Mouse (Mus musculus) hindbrain, postnatal 0 days (tissue): ENCODE results near the gene Esr1. TPM values are rescaled to one million over a fixed set of nuclear protein-coding genes. Genes with fewer than 3 reads are reported as not detected.
A peak's percentile ranks its signal among the peaks of the same experiment; 100 is the strongest.

Experiments used
- ATAC-seq: fragments of 200-750 bp; cut with Nextera tagmentation; 2 replicates; pipeline ENCODE4 v1.8.0; 2017; ENCODE audit warnings: mild to moderate bottlenecking, moderate TSS enrichment, moderate library complexity
- DNase-seq: peaks from one replicate; pipeline ENCODE4 v3.0.0-alpha.2; 2015; ENCODE audit warnings: low spot score
- H3K27ac ChIP-seq: fragments of 300-500 bp; sonication (generic); 2 replicates; pipeline ENCODE4 v1.5.1; 2014; ENCODE audit warnings: mild to moderate bottlenecking
- H3K27me3 ChIP-seq: fragments of 300-500 bp; sonication (generic); 2 replicates; pipeline ENCODE4 v1.6.1; 2014; ENCODE audit warnings: low read length, mixed read lengths; ENCODE audit not compliant: insufficient read depth
- H3K36me3 ChIP-seq: fragments of 300-500 bp; sonication (generic); 2 replicates; pipeline ENCODE4 v1.6.1; 2014; ENCODE audit warnings: low read length, mixed read lengths; ENCODE audit not compliant: insufficient read depth
- H3K4me1 ChIP-seq: fragments of 300-500 bp; sonication (generic); 2 replicates; pipeline ENCODE4 v1.6.1; 2014; ENCODE audit warnings: antibody characterized with exemption, low read length, mixed read lengths; ENCODE audit not compliant: insufficient read depth
- H3K4me2 ChIP-seq: fragments of 300-500 bp; sonication (generic); 2 replicates; pipeline ENCODE4 v1.6.1; 2014; ENCODE audit warnings: low read depth, mild to moderate bottlenecking, low read length, moderate library complexity, mixed read lengths
- H3K4me3 ChIP-seq: fragments of 300-500 bp; sonication (generic); 2 replicates; pipeline ENCODE4 v1.5.1; 2014; ENCODE audit warnings: low read length
- H3K9ac ChIP-seq: fragments of 300-500 bp; sonication (generic); replicated peaks from 2 replicates; pipeline ENCODE4 v1.6.1; 2014; ENCODE audit warnings: mild to moderate bottlenecking, low read length, moderate library complexity, mixed read lengths
- H3K9me3 ChIP-seq: fragments of 300-500 bp; sonication (generic); 2 replicates; pipeline ENCODE4 v1.6.1; 2016; ENCODE audit warnings: low read length, mixed read lengths
- CTCF ChIP-seq: IDR thresholded peaks from 2 replicates; pipeline ENCODE4 v1.5.1; 2016; ENCODE audit warnings: antibody characterized with exemption, control low read depth, low read depth
- WGBS: fragments of 180-500 bp; shearing (Covaris S2); extraction: QIAGEN DNeasy Blood & Tissue Kit; methylation state at CpG from one replicate; pipeline ENCODE4 v1.1.7; 2014; 5-methylcytosine and 5-hydroxymethylcytosine counted together
- polyA plus RNA-seq: library from polyadenylated mRNA; unstranded; fragments of >200 nt; fragmentation: Nextera tagmentation; extraction: Ambion mirVana; gene quantifications from 2 replicates; pipeline ENCODE4 v1.2.1, GENCODE M21; 2015
- total RNA-seq: library from RNA; depleted of rRNA; stranded (reverse); fragments of >200 nt; gene quantifications from 2 replicates; pipeline ENCODE4 v1.2.3, GENCODE M21; 2014

The Esr1 gene
- total and polyA plus RNA-seq, 2 experiments from 2014 or later, result 0.58 to 0.63 TPM

DNA sequence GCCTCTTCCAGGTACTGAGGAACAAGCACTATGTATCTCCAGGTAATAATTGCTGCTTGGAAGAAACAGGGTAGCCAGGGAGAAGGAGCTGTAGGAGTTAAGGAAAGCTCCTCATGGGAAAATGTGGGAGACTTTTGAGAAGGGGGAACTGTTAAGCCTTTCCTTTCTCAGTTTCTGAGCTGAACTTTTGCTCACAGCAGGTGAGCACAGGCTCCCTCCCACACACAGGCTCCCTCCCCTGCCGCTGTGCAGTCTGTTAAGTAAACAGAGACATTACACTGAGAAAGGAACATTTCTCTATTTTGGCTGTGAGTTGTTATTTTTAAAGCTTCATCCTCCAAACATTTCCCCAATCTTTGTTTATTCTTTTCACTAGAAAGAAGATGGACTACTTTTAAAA is 354.4 kb downstream of the Esr1 start:
- DNase-seq (no peak), ATAC-seq (no peak)
- no peak overlapping the region for H3K9ac ChIP-seq
- 25% methylated on average over 1 of the region's 1 CpGs for WGBS
- no peak overlapping the region for H3K4me2 ChIP-seq
- no peak for TF ChIP-seq CTCF
- H3K9me3 ChIP-seq, result no peaks in the 10 kb centered on the region
- H3K36me3 ChIP-seq, result no peaks in the 10 kb centered on the region
- no peaks in the 10 kb centered on the region for H3K27me3 ChIP-seq
- H3K4me3 ChIP-seq, result no peak overlapping the region
- no peak overlapping the region for H3K27ac ChIP-seq
- H3K4me1 ChIP-seq, result no peaks in the 10 kb centered on the region

GRCm38 (mm10) chr10:4971156-4971555 is 359.8 kb downstream of the Esr1 start:
- Histone ChIP-seq H3K27me3 (no peaks in the 10 kb centered on the region), H3K36me3 (no peaks in the 10 kb centered on the region), H3K4me2 (no peak overlapping the region), H3K9me3 (no peaks in the 10 kb centered on the region), H3K9ac (no peak overlapping the region), H3K4me1 (no peaks in the 10 kb centered on the region), H3K4me3 (no peak overlapping the region), H3K27ac (no peak overlapping the region)
- no peak for ATAC-seq
- no peak for DNase-seq
- 80% methylated on average over 7 of the region's 7 CpGs for WGBS
- no peak for TF ChIP-seq CTCF

DNA sequence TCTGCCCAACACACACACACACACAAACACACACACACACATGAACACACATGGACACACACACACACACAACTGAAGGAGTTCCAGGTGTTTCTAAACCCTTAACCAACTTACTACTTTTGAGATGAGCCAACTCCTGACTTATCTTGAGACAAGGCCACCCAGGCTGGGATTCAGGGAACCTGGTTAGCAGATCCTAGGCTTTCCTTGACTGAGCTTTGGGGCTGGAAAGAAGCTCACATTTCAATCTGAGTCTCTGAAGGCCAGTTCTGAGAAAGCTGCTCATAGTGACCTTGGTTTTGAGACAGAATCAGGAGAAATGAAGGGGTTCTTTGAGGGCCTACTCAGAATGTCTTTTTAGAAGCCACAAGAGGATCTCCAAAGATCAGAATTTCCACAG is 360.2 kb downstream of the Esr1 start:
- no peak for DNase-seq
- Histone ChIP-seq H3K4me1 (no peaks in the 10 kb centered on the region), H3K27ac (no peak overlapping the region), H3K9me3 (no peaks in the 10 kb centered on the region), H3K9ac (no peak overlapping the region), H3K4me2 (no peak overlapping the region), H3K27me3 (no peaks in the 10 kb centered on the region), H3K36me3 (no peaks in the 10 kb centered on the region), H3K4me3 (no peak overlapping the region)
- ATAC-seq, result no peak
- no peak for TF ChIP-seq CTCF

DNA sequence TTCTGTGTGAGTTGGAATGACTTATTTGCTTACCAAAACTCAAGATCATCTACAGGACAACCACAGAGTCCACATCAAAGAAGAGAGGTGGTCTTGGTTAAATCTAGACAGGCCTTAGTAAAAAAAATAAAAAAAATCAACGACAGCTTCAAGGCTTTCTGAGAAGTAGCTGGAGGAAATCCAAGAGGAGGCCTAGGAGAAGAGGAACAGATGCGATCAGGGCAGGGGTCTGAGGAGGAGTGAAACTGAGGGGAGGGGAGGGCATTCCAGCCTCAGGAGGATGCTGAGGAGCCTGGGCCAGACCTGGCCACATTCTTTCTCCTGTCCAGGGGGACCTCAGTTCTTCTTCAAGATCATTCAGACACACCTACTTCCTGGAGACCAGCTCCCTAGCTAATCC is 360.6 kb downstream of the Esr1 start:
- DNase-seq, result peak; percentile 18

GRCm38 (mm10) chr10:4974246-4974645 is 362.9 kb downstream of the Esr1 start:
- no peak for TF ChIP-seq CTCF
- Histone ChIP-seq H3K36me3 (no peaks in the 10 kb centered on the region), H3K4me3 (no peak overlapping the region), H3K9ac (no peak overlapping the region), H3K4me1 (no peaks in the 10 kb centered on the region), H3K4me2 (no peak overlapping the region), H3K27me3 (no peaks in the 10 kb centered on the region), H3K27ac (no peak overlapping the region), H3K9me3 (no peaks in the 10 kb centered on the region)
- DNase-seq (no peak), ATAC-seq (no peak)
- 90% methylated on average over 4 of the region's 4 CpGs for WGBS

More for the DNA sequence above, 360.6 kb downstream of the Esr1 start:
- Histone ChIP-seq H3K4me2 (no peak overlapping the region), H3K27ac (no peak overlapping the region), H3K4me1 (no peaks in the 10 kb centered on the region), H3K36me3 (no peaks in the 10 kb centered on the region), H3K4me3 (no peak overlapping the region), H3K9ac (no peak overlapping the region), H3K9me3 (no peaks in the 10 kb centered on the region), H3K27me3 (no peaks in the 10 kb centered on the region)
- 55% methylated on average over 2 of the region's 2 CpGs for WGBS
- TF ChIP-seq CTCF, result no peak
- ATAC-seq, result no peak

GRCm38 (mm10) chr10:4976557-4976956 is 365.2 kb downstream of the Esr1 start:
- Histone ChIP-seq H3K4me1 (no peaks in the 10 kb centered on the region), H3K36me3 (no peaks in the 10 kb centered on the region), H3K27me3 (no peaks in the 10 kb centered on the region), H3K9me3 (no peaks in the 10 kb centered on the region), H3K4me2 (no peak overlapping the region), H3K27ac (no peak overlapping the region), H3K9ac (no peak overlapping the region), H3K4me3 (no peak overlapping the region)
- 94% methylated on average over 2 of the region's 2 CpGs for WGBS
- no peak for ATAC-seq
- TF ChIP-seq CTCF, result no peak
- no peak for DNase-seq

DNA sequence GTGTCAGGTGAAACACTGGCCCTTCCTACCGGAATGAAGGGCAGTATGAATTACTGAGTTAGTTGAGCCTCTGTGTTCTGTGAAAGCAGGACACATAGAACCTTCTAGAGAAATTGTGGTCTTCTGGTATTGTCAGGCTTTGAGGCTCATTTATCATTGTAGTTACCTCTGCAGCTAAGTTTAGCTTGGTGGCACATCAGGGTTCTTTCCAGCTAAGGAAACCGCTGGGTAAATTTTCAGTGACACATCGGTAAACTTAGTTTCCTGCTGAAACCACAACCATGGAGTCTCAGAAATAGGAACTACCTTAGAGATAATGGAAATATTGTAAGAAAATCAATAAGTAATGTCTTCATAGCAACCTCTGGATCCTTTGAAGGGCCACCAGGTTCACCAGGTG is 366.0 kb downstream of the Esr1 start:
- Histone ChIP-seq H3K27me3 (no peaks in the 10 kb centered on the region), H3K4me1 (no peaks in the 10 kb centered on the region), H3K36me3 (no peaks in the 10 kb centered on the region), H3K27ac (no peak overlapping the region), H3K4me2 (no peak overlapping the region), H3K9ac (no peak overlapping the region), H3K4me3 (no peak overlapping the region), H3K9me3 (no peaks in the 10 kb centered on the region)
- TF ChIP-seq CTCF, result no peak
- 93% methylated on average over 3 of the region's 3 CpGs for WGBS
- DNase-seq (no peak), ATAC-seq (no peak)
